Mouse (Mus musculus): ENCODE measurements around the gene Zfhx2.
A peak's percentile ranks its signal among the peaks of the same experiment; 100 is the strongest.

GRCm38 (mm10) chr14:55113975-55114645 lies 22.0 kb upstream of the Zfhx2 start:
- TF ChIP-seq MYOG (IDR thresholded peaks at IDR 0.05; ENCODE audit: control insufficient read depth, extremely low read depth, insufficient read length) (no peak), FOSL1 (IDR thresholded peaks at IDR 0.05; ENCODE audit: insufficient read depth, low read length, poor library complexity, severe bottlenecking) (no peak), USF1 (IDR thresholded peaks at IDR 0.05; ENCODE audit: low read depth) (no peak), MAX (IDR thresholded peaks at IDR 0.05) (no peak), CTCF (IDR thresholded peaks at IDR 0.05; ENCODE audit: control insufficient read depth, insufficient read depth, insufficient read length) (peak; percentile 44), CEBPB (IDR thresholded peaks at IDR 0.05; ENCODE audit: low read depth) (no peak), MYOD1 (IDR thresholded peaks at IDR 0.05; ENCODE audit: control insufficient read depth, insufficient read length, low read depth) (no peak)
